Mouse (Mus musculus) kidney, postnatal 0 days (tissue): ENCODE measurements around the gene Cd9. TPM values are rescaled to one million over a fixed set of nuclear protein-coding genes. Genes with fewer than 3 reads are reported as not detected.

Source experiments
- ATAC-seq: fragments of 200-750 bp; cut with Nextera tagmentation; replicated peaks from 2 replicates; pipeline ENCODE4 v1.8.0; 2017; ENCODE audit warnings: low read depth, moderate number of reproducible peaks, moderate TSS enrichment, moderate library complexity; ENCODE audit not compliant: low FRiP score
- DNase-seq: peaks from one replicate; pipeline ENCODE4 v3.0.0-alpha.2; 2016; ENCODE audit warnings: low spot score
- H3K27ac ChIP-seq: fragments of 300-500 bp; sonication (generic); 2 replicates; pipeline ENCODE4 v1.5.1; 2014; ENCODE audit warnings: mild to moderate bottlenecking
- H3K27me3 ChIP-seq: fragments of 300-500 bp; sonication (generic); 2 replicates; pipeline ENCODE4 v1.6.1; 2014; ENCODE audit warnings: low read length, mixed read lengths; ENCODE audit not compliant: insufficient read depth
- H3K36me3 ChIP-seq: fragments of 300-500 bp; sonication (generic); 2 replicates; pipeline ENCODE4 v1.6.1; 2014; ENCODE audit warnings: low read length, mixed read lengths; ENCODE audit not compliant: insufficient read depth
- H3K4me1 ChIP-seq: fragments of 300-500 bp; sonication (generic); replicated peaks from 2 replicates; pipeline ENCODE4 v1.6.1; 2014; ENCODE audit warnings: antibody characterized with exemption, low read length, mixed read lengths; ENCODE audit not compliant: insufficient read depth
- H3K4me2 ChIP-seq: fragments of 300-500 bp; sonication (generic); 2 replicates; pipeline ENCODE4 v1.6.1; 2014; ENCODE audit warnings: mild to moderate bottlenecking, low read length, moderate library complexity, mixed read lengths
- H3K4me3 ChIP-seq: fragments of 300-500 bp; sonication (generic); replicated peaks from 2 replicates; pipeline ENCODE4 v1.5.1; 2014; ENCODE audit warnings: low read depth, low read length
- H3K9ac ChIP-seq: fragments of 300-500 bp; sonication (generic); 2 replicates; pipeline ENCODE4 v1.6.1; 2014; ENCODE audit warnings: low read depth, low read length
- H3K9me3 ChIP-seq: fragments of 300-500 bp; sonication (generic); replicated peaks from 2 replicates; pipeline ENCODE4 v1.6.1; 2016; ENCODE audit warnings: low read length, inconsistent platforms, mixed read lengths
- CTCF ChIP-seq: IDR thresholded peaks from 2 replicates; pipeline ENCODE4 v1.5.1; 2016; ENCODE audit warnings: antibody characterized with exemption, low read depth, mild to moderate bottlenecking, moderate library complexity
- WGBS: fragments of 180-500 bp; shearing (Covaris S2); extraction: QIAGEN DNeasy Blood & Tissue Kit; methylation state at CpG from one replicate; pipeline ENCODE4 v1.1.7; 2014; 5-methylcytosine and 5-hydroxymethylcytosine counted together
- polyA plus RNA-seq: library from polyadenylated mRNA; unstranded; fragments of >200 nt; fragmentation: Nextera tagmentation; extraction: Ambion mirVana; gene quantifications from 2 replicates; pipeline ENCODE4 v1.2.1, GENCODE M21; 2015

Gene Cd9
- polyA plus RNA-seq, 1 experiment from 2014 or later: 278 TPM

DNA sequence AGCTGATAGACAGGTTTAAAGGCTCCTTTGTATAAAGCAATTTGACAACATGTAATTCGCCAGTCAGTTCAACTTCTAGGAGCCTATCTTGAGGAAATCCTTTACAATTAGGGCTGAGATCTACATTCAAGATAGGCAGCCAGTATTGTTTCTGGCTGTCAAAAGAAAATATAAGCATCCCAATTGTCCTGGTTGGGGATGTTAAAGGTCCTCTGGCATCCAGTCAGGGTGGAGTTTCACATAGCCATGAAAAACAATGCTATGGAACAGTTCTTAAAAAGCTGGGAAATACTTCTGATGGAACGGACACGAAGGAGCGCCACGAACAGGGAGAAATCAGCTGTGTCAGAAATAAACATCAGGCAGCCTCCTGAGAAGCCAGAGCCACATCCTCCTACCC lies 40.4 kb upstream of the Cd9 start:
- no peak overlapping the region for H3K27ac ChIP-seq
- no peak for TF ChIP-seq CTCF
- H3K36me3 ChIP-seq: no peaks in the 10 kb centered on the region
- ATAC-seq: no peak
- no peak for DNase-seq
- no peak overlapping the region for H3K9ac ChIP-seq
- H3K4me1 ChIP-seq: no peaks in the 10 kb centered on the region
- H3K9me3 ChIP-seq: no peaks in the 10 kb centered on the region
- WGBS: 60% methylated on average over 5 of the region's 5 CpGs
- no peak overlapping the region for H3K4me2 ChIP-seq
- H3K4me3 ChIP-seq: no peak overlapping the region
- no peaks in the 10 kb centered on the region for H3K27me3 ChIP-seq

DNA sequence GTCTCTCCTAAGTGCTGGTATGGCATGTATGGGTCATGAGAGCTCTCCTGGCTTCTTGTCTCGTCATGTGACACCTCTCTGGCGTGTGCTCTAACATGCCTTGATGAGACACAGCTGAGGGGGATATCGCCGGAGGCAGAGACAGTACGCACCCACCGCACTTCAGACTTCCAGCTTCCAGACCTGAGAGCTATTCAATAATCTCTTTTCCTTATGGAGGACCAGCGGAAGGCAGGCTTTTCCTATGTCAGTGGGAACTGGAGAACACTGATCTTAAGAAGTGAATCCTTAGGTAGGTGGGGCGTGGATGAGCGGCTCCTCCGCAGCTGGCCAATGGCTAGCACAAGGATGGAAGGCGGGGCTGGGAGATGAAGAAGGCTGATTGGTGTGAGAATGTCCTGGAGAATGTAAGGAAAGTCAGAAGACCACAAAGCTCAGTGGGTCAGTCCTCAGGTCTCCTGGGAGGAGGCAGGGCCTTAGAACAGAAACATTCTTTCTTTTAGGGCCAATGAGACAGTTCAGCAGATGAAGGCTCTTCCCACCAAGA lies 38.6 kb upstream of the Cd9 start:
- DNase-seq: no peak
- WGBS: 85% methylated on average over 11 of the region's 11 CpGs
- Histone ChIP-seq H3K4me3 (no peak overlapping the region), H3K4me2 (no peak overlapping the region), H3K27ac (no peak overlapping the region), H3K9ac (no peak overlapping the region), H3K27me3 (no peaks in the 10 kb centered on the region), H3K36me3 (no peaks in the 10 kb centered on the region), H3K4me1 (no peaks in the 10 kb centered on the region), H3K9me3 (no peaks in the 10 kb centered on the region)
- TF ChIP-seq CTCF: no peak
- no peak for ATAC-seq

DNA sequence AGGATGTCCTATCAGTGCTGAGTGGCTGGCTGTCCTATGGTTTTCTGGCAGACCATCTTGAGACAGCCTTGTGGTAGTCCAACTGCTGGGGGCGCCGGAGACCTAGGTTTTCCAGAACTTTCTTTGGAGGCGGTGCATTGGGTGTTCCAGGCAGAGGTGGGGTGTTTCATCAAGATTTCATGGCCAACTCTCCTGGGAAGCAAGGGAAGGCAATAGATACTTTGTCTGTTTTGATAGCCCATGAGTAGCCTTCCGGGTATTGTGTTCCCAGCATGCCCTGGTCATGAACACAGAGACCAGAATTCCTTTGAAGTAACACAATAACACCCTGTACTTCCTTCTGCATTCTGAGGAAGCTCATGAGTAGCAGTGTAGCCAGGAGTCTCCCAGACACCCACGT lies 34.9 kb upstream of the Cd9 start:
- Histone ChIP-seq H3K4me2 (no peak overlapping the region), H3K4me3 (no peak overlapping the region), H3K27me3 (no peaks in the 10 kb centered on the region), H3K9me3 (no peaks in the 10 kb centered on the region), H3K9ac (no peak overlapping the region), H3K4me1 (no peaks in the 10 kb centered on the region), H3K36me3 (no peaks in the 10 kb centered on the region), H3K27ac (no peak overlapping the region)
- DNase-seq (no peak), ATAC-seq (no peak)
- WGBS: 77% methylated on average over 5 of the region's 5 CpGs
- TF ChIP-seq CTCF: no peak

DNA sequence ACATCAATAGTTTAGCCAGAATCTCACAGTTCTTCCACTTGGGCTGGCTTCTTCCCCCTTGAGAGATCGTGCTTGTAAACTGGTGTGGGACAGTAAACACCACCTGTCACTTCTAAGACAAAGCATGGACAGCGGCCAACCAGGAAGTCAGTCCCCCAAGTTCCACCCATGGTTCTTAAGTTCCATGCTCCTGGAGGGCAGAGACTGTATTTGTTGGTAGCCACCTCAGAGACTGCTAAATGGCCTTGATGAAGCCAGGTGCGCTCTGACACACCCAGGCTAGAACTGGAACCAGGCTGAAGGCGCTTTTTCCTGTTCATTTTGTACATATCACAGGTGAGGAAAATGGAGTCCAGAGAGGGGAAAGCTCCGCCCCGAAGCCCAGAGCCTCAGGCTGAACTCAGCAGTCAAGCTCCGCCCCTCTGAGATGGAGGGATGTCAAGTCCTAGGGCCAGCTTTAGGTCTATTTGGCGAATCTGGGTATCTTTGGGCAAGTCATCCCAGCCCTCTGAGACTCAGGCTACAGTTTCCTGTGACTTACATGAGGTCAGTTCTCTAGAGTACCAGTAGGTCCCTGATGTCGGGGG lies 34.1 kb upstream of the Cd9 start:
- 79% methylated on average over 9 of the region's 9 CpGs for WGBS
- ATAC-seq (no peak), DNase-seq (no peak)

DNA sequence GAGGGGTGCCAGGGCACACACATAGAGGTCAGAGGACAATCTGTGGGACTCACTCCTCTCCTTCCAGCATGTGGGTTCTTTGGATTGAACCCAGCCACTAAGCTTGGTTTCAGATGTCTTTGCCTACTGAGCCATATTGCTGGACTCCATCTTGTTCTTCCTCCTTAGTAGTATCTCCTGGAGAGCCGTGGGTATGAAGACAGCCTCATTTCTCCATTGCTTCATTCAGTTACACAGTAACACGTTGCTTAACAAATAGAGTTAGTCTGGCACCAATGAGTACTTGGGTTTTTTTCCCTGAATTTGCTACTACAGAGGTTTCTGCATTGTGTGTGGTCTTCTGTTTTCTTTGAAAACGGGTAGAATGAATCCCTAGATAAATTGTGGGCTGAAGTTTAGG lies 31.5 kb upstream of the Cd9 start:
- Histone ChIP-seq H3K27me3 (no peaks in the 10 kb centered on the region), H3K4me3 (no peak overlapping the region), H3K27ac (no peak overlapping the region), H3K9me3 (no peaks in the 10 kb centered on the region), H3K4me2 (no peak overlapping the region), H3K36me3 (no peaks in the 10 kb centered on the region), H3K9ac (no peak overlapping the region), H3K4me1 (no peaks in the 10 kb centered on the region)
- DNase-seq (no peak), ATAC-seq (no peak)
- no peak for TF ChIP-seq CTCF
- 51% methylated on average over 3 of the region's 3 CpGs for WGBS

More for the DNA sequence above, 34.1 kb upstream of the Cd9 start:
- no peak for TF ChIP-seq CTCF
- Histone ChIP-seq H3K9ac (no peak overlapping the region), H3K27me3 (no peaks in the 10 kb centered on the region), H3K9me3 (no peaks in the 10 kb centered on the region), H3K4me2 (no peak overlapping the region), H3K27ac (no peak overlapping the region), H3K4me1 (no peaks in the 10 kb centered on the region), H3K36me3 (no peaks in the 10 kb centered on the region), H3K4me3 (no peak overlapping the region)

DNA sequence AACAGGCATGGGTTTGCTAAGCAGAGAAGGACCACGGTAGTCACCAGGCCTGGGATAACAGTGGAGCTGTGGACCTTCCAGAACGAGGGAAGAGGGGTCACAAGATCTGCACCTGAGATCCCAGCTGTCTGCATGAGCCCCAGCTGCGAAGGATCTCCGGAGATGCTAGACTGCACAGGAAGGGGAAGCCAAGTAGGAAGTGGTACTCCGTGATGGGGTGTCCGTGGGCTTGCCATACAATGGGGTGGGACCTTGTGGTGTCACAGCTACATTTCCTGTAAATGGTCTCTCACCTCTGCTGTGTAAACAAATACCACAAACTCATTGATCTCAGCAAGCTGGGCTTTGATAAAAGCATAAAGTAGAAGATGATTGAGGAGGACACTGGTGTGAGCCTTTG lies 29.4 kb upstream of the Cd9 start:
- H3K36me3 ChIP-seq: no peaks in the 10 kb centered on the region
- ATAC-seq (no peak), DNase-seq (no peak)
- H3K9me3 ChIP-seq: no peaks in the 10 kb centered on the region
- WGBS: 73% methylated on average over 6 of the region's 6 CpGs
- H3K27ac ChIP-seq: no peak overlapping the region
- H3K4me1 ChIP-seq: no peaks in the 10 kb centered on the region
- H3K27me3 ChIP-seq: no peaks in the 10 kb centered on the region
- TF ChIP-seq CTCF: no peak
- H3K9ac ChIP-seq: no peak overlapping the region
- no peak overlapping the region for H3K4me2 ChIP-seq
- H3K4me3 ChIP-seq: no peak overlapping the region
